Mouse (Mus musculus) lung, postnatal 0 days (tissue): Measurements from ENCODE around the gene Ppargc1a.

ENCODE experiments used
- CTCF ChIP-seq: IDR thresholded peaks from 2 replicates; pipeline ENCODE4 v1.5.1; 2016; ENCODE audit warnings: antibody characterized with exemption, mild to moderate bottlenecking
- EP300 ChIP-seq: IDR thresholded peaks from 2 replicates; pipeline ENCODE4 v1.6.1; 2016; ENCODE audit warnings: antibody characterized with exemption, mild to moderate bottlenecking, control low read depth

DNA sequence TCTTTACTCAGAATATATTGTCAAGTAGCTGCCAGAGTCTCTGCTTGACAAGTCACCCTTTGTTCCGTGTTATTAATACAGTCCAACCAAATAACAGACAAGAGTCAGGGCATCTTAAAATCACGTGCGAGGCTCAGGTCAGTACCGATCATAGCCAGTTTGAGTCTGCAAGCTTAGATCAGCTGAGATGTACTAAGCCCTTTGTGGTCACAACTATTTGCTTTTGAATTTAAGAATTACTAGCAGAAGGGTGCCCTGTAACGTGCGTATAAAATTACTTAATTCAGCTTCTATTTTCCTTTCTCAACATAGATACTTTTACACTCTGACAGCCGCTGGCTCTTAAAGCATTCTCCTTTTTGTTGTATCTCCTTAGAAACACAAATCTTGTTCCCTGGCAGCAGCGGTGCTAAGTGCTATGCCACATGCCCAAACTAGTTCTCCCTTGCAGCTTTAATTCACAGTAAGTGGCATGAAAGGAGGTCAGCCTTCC is 718 bp upstream of the Ppargc1a start:
- no peak for TF ChIP-seq CTCF
- TF ChIP-seq EP300: no peak
